Mouse (Mus musculus): ENCODE measurements around the gene Copz2.
A peak's percentile ranks its signal among the peaks of the same experiment; 100 is the strongest.

Copz2 gene

GRCm38 (mm10) chr11:96867149-96867548 lies 17.5 kb downstream of the Copz2 start:
- peak; percentile 51 for DNase-seq (ENCODE audit: low read depth)

- no peak for DNase-seq (ENCODE audit: low read depth)
Observed at GRCm38 (mm10) chr11:96872441-96873379, 23.0 kb downstream of the Copz2 start.

GRCm38 (mm10) chr11:96873601-96874140 lies 24.0 kb downstream of the Copz2 start:
- no peak for DNase-seq (ENCODE audit: low read depth)

GRCm38 (mm10) chr11:96875270-96875669 lies 25.6 kb downstream of the Copz2 start:
- no peak for DNase-seq (ENCODE audit: low read depth)

GRCm38 (mm10) chr11:96875745-96876144 lies 26.1 kb downstream of the Copz2 start:
- DNase-seq (ENCODE audit: low read depth), result no peak

- no peak for DNase-seq (ENCODE audit: low read depth)
Observed at GRCm38 (mm10) chr11:96876300-96877040, 26.8 kb downstream of the Copz2 start.

GRCm38 (mm10) chr11:96877071-96877470 lies 27.4 kb downstream of the Copz2 start:
- no peak for DNase-seq (ENCODE audit: low read depth)

- DNase-seq (ENCODE audit: low read depth), result no peak
Observed at GRCm38 (mm10) chr11:96878715-96879114, 29.0 kb downstream of the Copz2 start.

- DNase-seq (ENCODE audit: low read depth), result no peak
Observed at GRCm38 (mm10) chr11:96879359-96879758, 29.7 kb downstream of the Copz2 start.

- no peak for DNase-seq (ENCODE audit: low read depth)
Observed at GRCm38 (mm10) chr11:96880296-96880695, 30.6 kb downstream of the Copz2 start.

- DNase-seq (ENCODE audit: low read depth), result no peak
Observed at GRCm38 (mm10) chr11:96885901-96886340, 36.3 kb downstream of the Copz2 start.

- DNase-seq (ENCODE audit: low read depth), result no peak
Observed at GRCm38 (mm10) chr11:96886942-96887546, 37.4 kb downstream of the Copz2 start.

GRCm38 (mm10) chr11:96891784-96892527 lies 42.3 kb downstream of the Copz2 start:
- no peak for DNase-seq (ENCODE audit: low read depth)

GRCm38 (mm10) chr11:96893203-96893842 lies 43.7 kb downstream of the Copz2 start:
- DNase-seq (ENCODE audit: low read depth), result no peak

- DNase-seq (ENCODE audit: low read depth), result no peak
Observed at GRCm38 (mm10) chr11:96895886-96896285, 46.2 kb downstream of the Copz2 start.

GRCm38 (mm10) chr11:96899449-96900306 lies 50.0 kb downstream of the Copz2 start:
- no peak for DNase-seq (ENCODE audit: low read depth)

- no peak for DNase-seq (ENCODE audit: low read depth)
Observed at GRCm38 (mm10) chr11:96901332-96901731, 51.7 kb downstream of the Copz2 start.

- no peak for DNase-seq (ENCODE audit: low read depth)
Observed at GRCm38 (mm10) chr11:96902639-96903635, 53.3 kb downstream of the Copz2 start.
